ENCODE assay signal across 17 mouse cellular contexts in the genomic region with DNA sequence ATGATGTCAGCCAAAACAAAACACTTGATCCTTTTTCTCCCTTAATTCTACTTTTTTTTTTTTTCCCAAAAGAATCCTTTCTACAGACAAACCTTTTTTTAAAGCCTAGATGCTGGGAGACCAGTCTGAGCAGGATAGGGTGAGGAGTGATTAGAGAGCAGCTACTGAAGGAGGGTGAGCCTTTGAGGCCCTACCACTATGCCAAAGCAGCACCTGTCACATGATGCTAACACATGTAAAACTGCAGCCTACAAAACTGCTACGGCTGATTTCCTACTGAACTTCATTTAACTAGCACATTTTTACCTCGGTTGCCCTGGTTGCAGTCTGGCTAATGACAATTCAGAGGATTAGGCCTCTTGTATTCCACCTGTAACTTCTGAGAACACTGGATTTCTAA. TPM values are rescaled to one million over a fixed set of nuclear protein-coding genes. Genes with fewer than 3 reads are reported as not detected.
DNase-seq lines count a peak whose midpoint lies in the region; ATAC-seq and TF ChIP-seq lines count a peak whose summit lies in the region.
"Had no signal": no experiment of that assay in that cellular context is flagged by ENCODE, and none has a peak within 500 bp of the region (broad histone marks: within the 10 kb centered on the region; RNA-seq: fewer than 3 reads in every experiment).

No protein-coding gene starts in this region.

- peaks cover 77% of the 10 kb centered on the region for H3K4me1 ChIP-seq in heart, embryonic 13.5 days
- peaks cover 78% of the 10 kb centered on the region for H3K4me1 ChIP-seq in G1E (ENCODE audit: insufficient read depth, low read depth, low read length)
- H3K4me1 ChIP-seq in embryonic fibroblast, embryonic 13.5 days (ENCODE audit: control insufficient read depth, insufficient read depth, low read length): peaks cover 28% of the 10 kb centered on the region
- peaks cover 75 to 77% of the 10 kb centered on the region in 2 experiments for H3K4me1 ChIP-seq in liver, embryonic 14.5 days (replicated peaks; ENCODE audit: control insufficient read depth in 2 of 2, insufficient read depth in 2 of 2, low read length in 1 of 2)
- no peaks in the 10 kb centered on the region for H3K4me1 ChIP-seq in midbrain, postnatal 0 days (ENCODE audit: insufficient read depth, low read length)
- H3K4me1 ChIP-seq in hindbrain, embryonic 14.5 days (replicated peaks; ENCODE audit: control insufficient read depth, insufficient read depth, low read length): no peaks in the 10 kb centered on the region
- H3K4me1 ChIP-seq: forebrain, embryonic 15.5 days; hindbrain, embryonic 13.5 days; neural tube, embryonic 12.5 days had no signal

- no peaks in the 10 kb centered on the region for H3K27me3 ChIP-seq in heart, embryonic 13.5 days (replicated peaks)
- H3K27me3 ChIP-seq in G1E (ENCODE audit: insufficient read depth, low read length): no peaks in the 10 kb centered on the region
- H3K27me3 ChIP-seq in liver, embryonic 14.5 days (ENCODE audit: control insufficient read depth, insufficient read depth, low read length): no peaks in the 10 kb centered on the region
- no peaks in the 10 kb centered on the region for H3K27me3 ChIP-seq in midbrain, postnatal 0 days (ENCODE audit: insufficient read depth, low read length)
- H3K27me3 ChIP-seq in hindbrain, embryonic 14.5 days (ENCODE audit: control insufficient read depth, insufficient read depth, low read length): no peaks in the 10 kb centered on the region
- H3K27me3 ChIP-seq: embryonic facial prominence, embryonic 13.5 days; forebrain, embryonic 15.5 days; hindbrain, embryonic 13.5 days; neural tube, embryonic 12.5 days had no signal

- peak overlapping the region; percentile 69 for H3K27ac ChIP-seq in heart, embryonic 13.5 days (replicated peaks)
- H3K27ac ChIP-seq in embryonic fibroblast, embryonic 13.5 days (ENCODE audit: insufficient read depth, low read length): peak overlapping the region; percentile 67
- H3K27ac ChIP-seq in liver, embryonic 14.5 days: peak overlapping the region; percentile 97
- no peak overlapping the region for H3K27ac ChIP-seq in midbrain, postnatal 0 days (ENCODE audit: low read depth, low read length)
- no peak overlapping the region for H3K27ac ChIP-seq in hindbrain, embryonic 14.5 days
- H3K27ac ChIP-seq: embryonic facial prominence, embryonic 13.5 days; forebrain, embryonic 15.5 days; hindbrain, embryonic 13.5 days; neural tube, embryonic 12.5 days had no signal

- H3K9me3 ChIP-seq in heart, embryonic 13.5 days: no peaks in the 10 kb centered on the region
- H3K9me3 ChIP-seq in G1E (replicated peaks): no peaks in the 10 kb centered on the region
- H3K9me3 ChIP-seq in liver, embryonic 14.5 days (ENCODE audit: control insufficient read depth, low read length): no peaks in the 10 kb centered on the region
- no peaks in the 10 kb centered on the region for H3K9me3 ChIP-seq in midbrain, postnatal 0 days (ENCODE audit: low read length)
- H3K9me3 ChIP-seq in hindbrain, embryonic 14.5 days (ENCODE audit: control insufficient read depth, low read length): no peaks in the 10 kb centered on the region
- H3K9me3 ChIP-seq: embryonic facial prominence, embryonic 13.5 days; forebrain, embryonic 15.5 days; hindbrain, embryonic 13.5 days; neural tube, embryonic 12.5 days had no signal

- no peak for TF ChIP-seq EP300 in liver, embryonic 14.5 days (IDR thresholded peaks at IDR 0.05; ENCODE audit: low read depth)

- 72% methylated on average over 2 of the region's 2 CpGs for WGBS in heart, embryonic 13.5 days
- 25% methylated on average over 2 of the region's 2 CpGs for WGBS in liver, embryonic 14.5 days (ENCODE audit: insufficient replicate concordance)
- 37% methylated on average over 2 of the region's 2 CpGs for WGBS in midbrain, postnatal 0 days
- WGBS in hindbrain, embryonic 14.5 days: 69% methylated on average over 2 of the region's 2 CpGs

- H3K9ac ChIP-seq in heart, embryonic 13.5 days: peak overlapping the region; percentile 29; the same call in 1 of the 2 replicates
- H3K9ac ChIP-seq in liver, embryonic 14.5 days (replicated peaks): peak overlapping the region; percentile 77
- no peak overlapping the region for H3K9ac ChIP-seq in midbrain, postnatal 0 days (replicated peaks; ENCODE audit: low read length, poor library complexity, severe bottlenecking)
- H3K9ac ChIP-seq in hindbrain, embryonic 14.5 days: no peak overlapping the region
- H3K9ac ChIP-seq: forebrain, embryonic 15.5 days; hindbrain, embryonic 13.5 days; neural tube, embryonic 12.5 days had no signal

- H3K4me3 ChIP-seq in heart, embryonic 13.5 days: no peak overlapping the region
- no peak overlapping the region; the same call in 1 of the 2 replicates for H3K4me3 ChIP-seq in G1E (ENCODE audit: low read depth, low read length)
- H3K4me3 ChIP-seq in embryonic fibroblast, embryonic 13.5 days (ENCODE audit: insufficient read depth, low read length): no peak overlapping the region
- H3K4me3 ChIP-seq in liver, embryonic 14.5 days (ENCODE audit: insufficient read depth in 1 of 2, low read depth in 2 of 2, low read length in 2 of 2): peak overlapping the region in 1 of 2 experiments; percentile 34; a peak in 2 of 4 replicates
- H3K4me3 ChIP-seq in midbrain, postnatal 0 days (ENCODE audit: low read depth, low read length): no peak overlapping the region
- H3K4me3 ChIP-seq in hindbrain, embryonic 14.5 days (replicated peaks; ENCODE audit: low read length): no peak overlapping the region
- H3K4me3 ChIP-seq: embryonic facial prominence, embryonic 13.5 days; forebrain, embryonic 15.5 days; hindbrain, embryonic 13.5 days; neural tube, embryonic 12.5 days had no signal

- no peak for DNase-seq in heart, adult 11 months
- no peak for DNase-seq in G1E (ENCODE audit: low spot score)
- DNase-seq in liver, embryonic 14.5 days (ENCODE audit: low read depth in 3 of 3, low spot score in 3 of 3): no peak
- no peak for DNase-seq in midbrain, postnatal 0 days (ENCODE audit: low spot score)
- no peak for DNase-seq in kidney, postnatal 14 days
- DNase-seq in hindbrain, embryonic 14.5 days (ENCODE audit: low spot score): no peak
- DNase-seq: cerebellum, adult 9-11 months; kidney, adult 18-20 months; kidney, postnatal 10 days; right cerebral cortex, postnatal 14 days; thymus, postnatal 36 days had no signal

- H3K4me2 ChIP-seq in heart, embryonic 13.5 days: no peak overlapping the region; the same call in 1 of the 2 replicates
- peak overlapping the region; percentile 75 for H3K4me2 ChIP-seq in liver, embryonic 14.5 days (ENCODE audit: low read depth)
- no peak overlapping the region for H3K4me2 ChIP-seq in midbrain, postnatal 0 days (ENCODE audit: low read depth, low read length, poor library complexity, severe bottlenecking)
- H3K4me2 ChIP-seq in hindbrain, embryonic 14.5 days (replicated peaks): no peak overlapping the region
- H3K4me2 ChIP-seq: embryonic facial prominence, embryonic 13.5 days; forebrain, embryonic 15.5 days; hindbrain, embryonic 13.5 days; neural tube, embryonic 12.5 days had no signal

- no peak for ATAC-seq in heart, embryonic 13.5 days (ENCODE audit: extremely low read depth, insufficient number of reproducible peaks, low FRiP score, low TSS enrichment)
- ATAC-seq in G1E (ENCODE audit: extremely low read depth, insufficient number of reproducible peaks, low FRiP score, poor library complexity, severe bottlenecking): peak; percentile 22; the same call in 1 of the 2 replicates
- ATAC-seq in liver, embryonic 14.5 days (ENCODE audit: insufficient read depth): peak; percentile 76
- no peak for ATAC-seq in midbrain, postnatal 0 days (ENCODE audit: low FRiP score)
- ATAC-seq in hindbrain, embryonic 14.5 days (ENCODE audit: low FRiP score): no peak

- peaks cover 38% of the 10 kb centered on the region for H3K36me3 ChIP-seq in heart, embryonic 13.5 days
- H3K36me3 ChIP-seq in G1E (replicated peaks): peaks cover 51% of the 10 kb centered on the region
- peaks cover 44% of the 10 kb centered on the region for H3K36me3 ChIP-seq in liver, embryonic 14.5 days (replicated peaks; ENCODE audit: control insufficient read depth, insufficient read depth, low read depth)
- peaks cover 11% of the 10 kb centered on the region for H3K36me3 ChIP-seq in midbrain, postnatal 0 days (ENCODE audit: insufficient read depth, low read length)
- 0 out of 2 replicates have a peak, but pooled peaks cover 12% of the 10 kb centered on the region for H3K36me3 ChIP-seq in hindbrain, embryonic 14.5 days (replicated peaks; ENCODE audit: control insufficient read depth, insufficient read depth)
- H3K36me3 ChIP-seq: forebrain, embryonic 15.5 days had no signal

- no peak for TF ChIP-seq CTCF in G1E (IDR thresholded peaks at IDR 0.05; ENCODE audit: low read depth, low read length)
- no peak for TF ChIP-seq CTCF in embryonic fibroblast, embryonic 13.5 days (IDR thresholded peaks at IDR 0.05; ENCODE audit: borderline replicate concordance, insufficient read depth, low read length)
- TF ChIP-seq CTCF in liver, embryonic 14.5 days (IDR thresholded peaks at IDR 0.05; ENCODE audit: low read depth): no peak
- TF ChIP-seq CTCF in midbrain, postnatal 0 days (IDR thresholded peaks at IDR 0.05): no peak

- TF ChIP-seq POLR2A in embryonic fibroblast, embryonic 13.5 days (IDR thresholded peaks at IDR 0.05; ENCODE audit: low read depth, low read length): no peak

RNA-seq across cellular contexts. Expression of gene Ttc39a, which starts 38.5 kb away (rescaled TPM):
- polyA plus RNA-seq in heart, embryonic 13.5 days (2015; fragmentation: Nextera tagmentation; extraction: Ambion mirVana): 8.8 and 9.7 TPM in 2 replicates
- total RNA-seq in G1E (2014; fragmentation: Nextera tagmentation) (38.9 and 50.2 TPM in 2 replicates), G1E (2017) (40.4 and 48.0 TPM in 2 replicates)
- polyA plus RNA-seq in G1E (2012): 28.9 and 30.9 TPM in 2 replicates
- polyA plus RNA-seq in embryonic fibroblast, embryonic 13.5 days (2011; ENCODE audit: insufficient read length, low read depth, missing spikeins): 0.83 and 2.7 TPM in 2 replicates
- 8.7 and 11.7 TPM in 2 replicates for polyA plus RNA-seq in liver, embryonic 14.5 days (2012; rRNA removed)
- 13.6 and 15.4 TPM in 2 replicates for polyA plus RNA-seq in liver, embryonic 14.5 days (2014; fragmentation: Nextera tagmentation; extraction: Ambion mirVana)
- total RNA-seq in midbrain, postnatal 0 days (2014; rRNA removed): 3.2 and 5.2 TPM in 2 replicates
- 4.7 TPM in 2 replicates for polyA plus RNA-seq in midbrain, postnatal 0 days (2015; fragmentation: Nextera tagmentation; extraction: Ambion mirVana)
- polyA plus RNA-seq in hindbrain, embryonic 14.5 days (2014; fragmentation: Nextera tagmentation; extraction: Ambion mirVana): 3.3 and 3.5 TPM in 2 replicates

RNA-seq across cellular contexts. Expression of gene Rnf11, which starts 39.6 kb away (rescaled TPM):
- polyA plus RNA-seq in heart, embryonic 13.5 days (2015; fragmentation: Nextera tagmentation; extraction: Ambion mirVana): 42.6 and 45.0 TPM in 2 replicates
- total RNA-seq in G1E (2014; fragmentation: Nextera tagmentation) (41.8 and 44.4 TPM in 2 replicates), G1E (2017) (36.0 and 44.9 TPM in 2 replicates)
- polyA plus RNA-seq in G1E (2012): 14.0 and 14.9 TPM in 2 replicates
- polyA plus RNA-seq in embryonic fibroblast, embryonic 13.5 days (2011; ENCODE audit: insufficient read length, low read depth, missing spikeins): 134 and 135 TPM in 2 replicates
- polyA plus RNA-seq in liver, embryonic 14.5 days (2012; rRNA removed): 13.6 and 22.2 TPM in 2 replicates
- 39.1 and 40.7 TPM in 2 replicates for polyA plus RNA-seq in liver, embryonic 14.5 days (2014; fragmentation: Nextera tagmentation; extraction: Ambion mirVana)
- total RNA-seq in midbrain, postnatal 0 days (2014; rRNA removed): 158 TPM in 2 replicates
- polyA plus RNA-seq in midbrain, postnatal 0 days (2015; fragmentation: Nextera tagmentation; extraction: Ambion mirVana): 83.4 and 89.3 TPM in 2 replicates
- polyA plus RNA-seq in hindbrain, embryonic 14.5 days (2014; fragmentation: Nextera tagmentation; extraction: Ambion mirVana): 99.2 and 114 TPM in 2 replicates

Comparison
In these comparisons a context has a peak if more than half of its experiments do, and no peak if none do; other contexts are left out.
1. ATAC-seq: peak in G1E (single experiment) and liver, embryonic 14.5 days (single experiment); none in heart, embryonic 13.5 days (single experiment), midbrain, postnatal 0 days (single experiment) and hindbrain, embryonic 14.5 days (single experiment).
2. H3K27ac ChIP-seq: peak in heart, embryonic 13.5 days (single experiment), embryonic fibroblast, embryonic 13.5 days (single experiment) and liver, embryonic 14.5 days (single experiment); none in midbrain, postnatal 0 days (single experiment) and hindbrain, embryonic 14.5 days (single experiment).
3. H3K9ac ChIP-seq: peak in heart, embryonic 13.5 days (single experiment) and liver, embryonic 14.5 days (single experiment); none in midbrain, postnatal 0 days (single experiment) and hindbrain, embryonic 14.5 days (single experiment).